Mouse (Mus musculus): ENCODE results near the gene Zfp429. TPM values are rescaled to one million over a fixed set of nuclear protein-coding genes. Genes with fewer than 3 reads are reported as not detected.
"Not testable (repeated sequence)": the region's sequence is repeated elsewhere in the genome, so short reads cannot be mapped to it uniquely, and the experiment has no call there.

Gene Zfp429
- total RNA-seq (2014; rRNA removed) (1.3 and 2.9 TPM in 2 replicates), polyA plus RNA-seq (2015; fragmentation: Nextera tagmentation; extraction: Ambion mirVana) (1.0 and 2.1 TPM in 2 replicates)

GRCm38 (mm10) chr13:67399183-67399903 lies at the start of gene Zfp429:
Zfp429 (minus strand) TSS chr13:67399819.
- H3K27me3 ChIP-seq (ENCODE audit: insufficient read depth, low read length); H3K4me1 ChIP-seq (ENCODE audit: insufficient read depth, low read length); H3K36me3 ChIP-seq (ENCODE audit: insufficient read depth, low read length); H3K9ac ChIP-seq (replicated peaks; ENCODE audit: low read length); H3K9me3 ChIP-seq (ENCODE audit: low read length); H3K27ac ChIP-seq: not testable (repeated sequence)
- peak; percentile 94 for ATAC-seq
- Histone ChIP-seq H3K4me3 (ENCODE audit: low read length) (peak within 1 kb of the TSS; percentile 53), H3K4me2 (ENCODE audit: low read depth, low read length) (peak within 1 kb of the TSS; percentile 54)
- WGBS = 5% methylated on average over 13 of the region's 16 CpGs
- DNase-seq (ENCODE audit: low spot score) = peak; percentile 82

GRCm38 (mm10) chr13:67437095-67437494 lies 37.5 kb upstream of the Zfp429 start:
- not testable (repeated sequence) for H3K9me3 ChIP-seq (ENCODE audit: low read length); DNase-seq (ENCODE audit: low spot score); H3K27ac ChIP-seq; H3K4me1 ChIP-seq (ENCODE audit: insufficient read depth, low read length); H3K36me3 ChIP-seq (ENCODE audit: insufficient read depth, low read length); H3K9ac ChIP-seq (replicated peaks; ENCODE audit: low read length); H3K27me3 ChIP-seq (ENCODE audit: insufficient read depth, low read length); H3K4me3 ChIP-seq (ENCODE audit: low read length); ATAC-seq; H3K4me2 ChIP-seq (ENCODE audit: low read depth, low read length)
- 100% methylated on average over 1 of the region's 3 CpGs for WGBS

GRCm38 (mm10) chr13:67428116-67428515 lies 28.5 kb upstream of the Zfp429 start:
- DNase-seq (ENCODE audit: low spot score) = peak; percentile 2
- H3K4me3 ChIP-seq (ENCODE audit: low read length) = no peak overlapping the region
- H3K27me3 ChIP-seq (ENCODE audit: insufficient read depth, low read length) = no peaks in the 10 kb centered on the region
- H3K9me3 ChIP-seq (ENCODE audit: low read length) = no peaks in the 10 kb centered on the region
- H3K36me3 ChIP-seq (ENCODE audit: insufficient read depth, low read length) = no peaks in the 10 kb centered on the region
- ATAC-seq = no peak
- TF ChIP-seq CTCF (IDR thresholded peaks at IDR 0.05; ENCODE audit: low read depth) = no peak
- H3K9ac ChIP-seq (replicated peaks; ENCODE audit: low read length) = no peak overlapping the region
- 43% methylated on average over 3 of the region's 3 CpGs for WGBS
- H3K4me2 ChIP-seq (ENCODE audit: low read depth, low read length) = no peak overlapping the region
- H3K4me1 ChIP-seq (ENCODE audit: insufficient read depth, low read length) = no peaks in the 10 kb centered on the region
- H3K27ac ChIP-seq = no peak overlapping the region

GRCm38 (mm10) chr13:67425699-67426098 lies 26.1 kb upstream of the Zfp429 start:
- H3K27ac ChIP-seq; H3K4me1 ChIP-seq (ENCODE audit: insufficient read depth, low read length); ATAC-seq; H3K36me3 ChIP-seq (ENCODE audit: insufficient read depth, low read length); H3K27me3 ChIP-seq (ENCODE audit: insufficient read depth, low read length); H3K4me3 ChIP-seq (ENCODE audit: low read length); DNase-seq (ENCODE audit: low spot score); H3K9me3 ChIP-seq (ENCODE audit: low read length); H3K9ac ChIP-seq (replicated peaks; ENCODE audit: low read length); H3K4me2 ChIP-seq (ENCODE audit: low read depth, low read length): not testable (repeated sequence)

- H3K4me1 ChIP-seq (ENCODE audit: insufficient read depth, low read length); H3K27me3 ChIP-seq (ENCODE audit: insufficient read depth, low read length); H3K9ac ChIP-seq (replicated peaks; ENCODE audit: low read length); ATAC-seq; H3K27ac ChIP-seq; H3K9me3 ChIP-seq (ENCODE audit: low read length); DNase-seq (ENCODE audit: low spot score); H3K4me2 ChIP-seq (ENCODE audit: low read depth, low read length); H3K4me3 ChIP-seq (ENCODE audit: low read length); H3K36me3 ChIP-seq (ENCODE audit: insufficient read depth, low read length): not testable (repeated sequence)
- WGBS = 58% methylated on average over 2 of the region's 2 CpGs
Measured at GRCm38 (mm10) chr13:67422532-67422931, 22.9 kb upstream of the Zfp429 start.

- Histone ChIP-seq H3K4me2 (ENCODE audit: low read depth, low read length) (peak within 1 kb of the TSS; percentile 93), H3K4me3 (ENCODE audit: low read length) (peak within 1 kb of the TSS; percentile 52), H3K9ac (replicated peaks; ENCODE audit: low read length) (peak within 1 kb of the TSS; percentile 43), H3K36me3 (ENCODE audit: insufficient read depth, low read length) (no peaks in the 10 kb centered on the region), H3K4me1 (ENCODE audit: insufficient read depth, low read length) (no peaks in the 10 kb centered on the region), H3K27ac (no peak within 1 kb of the TSS), H3K27me3 (ENCODE audit: insufficient read depth, low read length) (no peaks in the 10 kb centered on the region), H3K9me3 (ENCODE audit: low read length) (no peaks in the 10 kb centered on the region)
- peak; percentile 54 for DNase-seq (ENCODE audit: low spot score)
- WGBS = 2% methylated on average over 22 of the region's 22 CpGs
- TF ChIP-seq CTCF (IDR thresholded peaks at IDR 0.05; ENCODE audit: low read depth) = no peak
- ATAC-seq = peak; percentile 89
Measured at GRCm38 (mm10) chr13:67421207-67421857, 21.7 kb upstream of the Zfp429 start, which contains the start of gene Zfp459. Zfp459 (minus strand) TSS chr13:67421418.
